Comparison of ENCODE assay signal across 9 mouse cellular contexts in genomic region chr2:167280986-167281310, GRCm38 (mm10). TPM values are rescaled to one million over a fixed set of nuclear protein-coding genes. Genes with fewer than 3 reads are reported as not detected.
A peak's percentile ranks its signal among the peaks of the same experiment; 100 is the strongest.
DNase-seq lines count a peak whose midpoint lies in the region; ATAC-seq and TF ChIP-seq lines count a peak whose summit lies in the region.
"Had no signal": no experiment of that assay in that cellular context is flagged by ENCODE, and none has a peak within 500 bp of the region (broad histone marks: within the 10 kb centered on the region; RNA-seq: fewer than 3 reads in every experiment).

No protein-coding gene starts in this region.

- WGBS in hindbrain, embryonic 15.5 days, result 82% methylated on average over 4 of the region's 4 CpGs
- 88% methylated on average over 4 of the region's 4 CpGs for WGBS in hindbrain, embryonic 14.5 days
- WGBS in midbrain, embryonic 11.5 days, result 83% methylated on average over 4 of the region's 4 CpGs
- 82% methylated on average over 4 of the region's 4 CpGs for whole genome bisulfite sequencing in midbrain, embryonic 10.5 days
- whole genome bisulfite sequencing in liver, embryonic 14.5 days (ENCODE audit: insufficient replicate concordance), result 49% methylated on average over 4 of the region's 4 CpGs
- 82% methylated on average over 4 of the region's 4 CpGs for WGBS in neural tube, embryonic 15.5 days

- H3K9me3 ChIP-seq in hindbrain, embryonic 15.5 days, result no peaks in the 10 kb centered on the region
- no peaks in the 10 kb centered on the region for H3K9me3 ChIP-seq in hindbrain, embryonic 14.5 days (ENCODE audit: control insufficient read depth, low read length)
- no peaks in the 10 kb centered on the region for H3K9me3 ChIP-seq in midbrain, embryonic 11.5 days (ENCODE audit: control insufficient read depth, low read length)
- H3K9me3 ChIP-seq in midbrain, embryonic 10.5 days (replicated peaks), result no peaks in the 10 kb centered on the region
- no peaks in the 10 kb centered on the region for H3K9me3 ChIP-seq in liver, embryonic 14.5 days (ENCODE audit: control insufficient read depth, low read length)
- H3K9me3 ChIP-seq in neural tube, embryonic 15.5 days (replicated peaks), result no peaks in the 10 kb centered on the region
- H3K9me3 ChIP-seq: forebrain, embryonic 13.5 days had no signal

- no peak overlapping the region for H3K9ac ChIP-seq in hindbrain, embryonic 15.5 days
- no peak overlapping the region for H3K9ac ChIP-seq in hindbrain, embryonic 14.5 days
- H3K9ac ChIP-seq in midbrain, embryonic 11.5 days (ENCODE audit: low read length), result no peak overlapping the region
- H3K9ac ChIP-seq in liver, embryonic 14.5 days (replicated peaks), result no peak overlapping the region
- H3K9ac ChIP-seq in neural tube, embryonic 15.5 days (replicated peaks), result no peak overlapping the region
- H3K9ac ChIP-seq: forebrain, embryonic 13.5 days had no signal

- no peak for TF ChIP-seq EP300 in liver, embryonic 14.5 days (IDR thresholded peaks at IDR 0.05; ENCODE audit: low read depth)

- no peak overlapping the region for H3K4me2 ChIP-seq in hindbrain, embryonic 15.5 days
- no peak overlapping the region for H3K4me2 ChIP-seq in hindbrain, embryonic 14.5 days (replicated peaks)
- H3K4me2 ChIP-seq in midbrain, embryonic 11.5 days, result no peak overlapping the region
- no peak overlapping the region for H3K4me2 ChIP-seq in liver, embryonic 14.5 days (ENCODE audit: low read depth)
- H3K4me2 ChIP-seq in neural tube, embryonic 15.5 days, result no peak overlapping the region
- H3K4me2 ChIP-seq: forebrain, embryonic 13.5 days had no signal

- TF ChIP-seq CTCF in liver, embryonic 14.5 days (IDR thresholded peaks at IDR 0.05; ENCODE audit: low read depth), result no peak

- ATAC-seq in hindbrain, embryonic 15.5 days (ENCODE audit: low FRiP score, low read depth), result peak; percentile 38; the same call in 1 of the 2 replicates
- no peak for ATAC-seq in hindbrain, embryonic 14.5 days (ENCODE audit: low FRiP score)
- ATAC-seq in midbrain, embryonic 11.5 days (ENCODE audit: low FRiP score), result peak; percentile 4; the same call in 1 of the 2 replicates
- ATAC-seq in liver, embryonic 14.5 days (ENCODE audit: insufficient read depth), result peak; percentile 39; the same call in 1 of the 2 replicates
- 0 out of 2 replicates have a peak, but pooled peaks have one; percentile 35 for ATAC-seq in neural tube, embryonic 15.5 days (ENCODE audit: low FRiP score)

- 0 out of 2 replicates have a peak, but pooled peaks cover 3% of the 10 kb centered on the region for H3K4me1 ChIP-seq in hindbrain, embryonic 15.5 days (replicated peaks)
- no peaks in the 10 kb centered on the region for H3K4me1 ChIP-seq in hindbrain, embryonic 14.5 days (replicated peaks; ENCODE audit: control insufficient read depth, insufficient read depth, low read length)
- H3K4me1 ChIP-seq in midbrain, embryonic 11.5 days (ENCODE audit: control insufficient read depth, insufficient read depth, low read length), result no peaks in the 10 kb centered on the region
- peaks cover 11% of the 10 kb centered on the region; the same call in 1 of the 2 replicates for H3K4me1 ChIP-seq in midbrain, embryonic 10.5 days
- H3K4me1 ChIP-seq in liver, embryonic 14.5 days (replicated peaks; ENCODE audit: control insufficient read depth in 2 of 2, insufficient read depth in 2 of 2, low read length in 1 of 2), result no peaks in the 10 kb centered on the region
- H3K4me1 ChIP-seq in neural tube, embryonic 15.5 days, result peaks cover 6% of the 10 kb centered on the region; the same call in 1 of the 2 replicates
- H3K4me1 ChIP-seq: forebrain, embryonic 13.5 days had no signal

- H3K27me3 ChIP-seq in hindbrain, embryonic 15.5 days, result no peaks in the 10 kb centered on the region
- H3K27me3 ChIP-seq in hindbrain, embryonic 14.5 days (ENCODE audit: control insufficient read depth, insufficient read depth, low read length), result no peaks in the 10 kb centered on the region
- no peaks in the 10 kb centered on the region for H3K27me3 ChIP-seq in midbrain, embryonic 11.5 days (ENCODE audit: control insufficient read depth, insufficient read depth, low read length)
- H3K27me3 ChIP-seq in midbrain, embryonic 10.5 days (ENCODE audit: low read depth, poor library complexity, severe bottlenecking), result no peaks in the 10 kb centered on the region
- H3K27me3 ChIP-seq in liver, embryonic 14.5 days (ENCODE audit: control insufficient read depth, insufficient read depth, low read length), result no peaks in the 10 kb centered on the region
- H3K27me3 ChIP-seq in neural tube, embryonic 15.5 days (replicated peaks), result peaks cover 7% of the 10 kb centered on the region
- H3K27me3 ChIP-seq: forebrain, embryonic 13.5 days had no signal

- no peak overlapping the region for H3K27ac ChIP-seq in hindbrain, embryonic 15.5 days (replicated peaks)
- no peak overlapping the region for H3K27ac ChIP-seq in hindbrain, embryonic 14.5 days
- H3K27ac ChIP-seq in midbrain, embryonic 11.5 days (ENCODE audit: low read depth, low read length), result no peak overlapping the region
- no peak overlapping the region; the same call in 1 of the 2 replicates for H3K27ac ChIP-seq in midbrain, embryonic 10.5 days (replicated peaks)
- H3K27ac ChIP-seq in liver, embryonic 14.5 days, result no peak overlapping the region
- no peak overlapping the region for H3K27ac ChIP-seq in neural tube, embryonic 15.5 days (replicated peaks)
- H3K27ac ChIP-seq: forebrain, embryonic 13.5 days had no signal

- no peak overlapping the region for H3K4me3 ChIP-seq in hindbrain, embryonic 15.5 days
- no peak overlapping the region for H3K4me3 ChIP-seq in hindbrain, embryonic 14.5 days (replicated peaks; ENCODE audit: low read length)
- no peak overlapping the region for H3K4me3 ChIP-seq in midbrain, embryonic 11.5 days (ENCODE audit: low read depth, low read length)
- H3K4me3 ChIP-seq in midbrain, embryonic 10.5 days, result no peak overlapping the region
- no peak overlapping the region for H3K4me3 ChIP-seq in liver, embryonic 14.5 days (ENCODE audit: insufficient read depth in 1 of 2, low read depth in 2 of 2, low read length in 2 of 2)
- no peak overlapping the region for H3K4me3 ChIP-seq in neural tube, embryonic 15.5 days (replicated peaks)
- H3K4me3 ChIP-seq: forebrain, embryonic 13.5 days had no signal

- no peak for DNase-seq in hindbrain, embryonic 14.5 days (ENCODE audit: low spot score)
- DNase-seq in midbrain, embryonic 11.5 days (ENCODE audit: low spot score, missing footprints), result no peak
- DNase-seq in midbrain, embryonic 10.5 days (ENCODE audit: low spot score), result no peak
- DNase-seq in liver, embryonic 14.5 days (ENCODE audit: low read depth in 3 of 3, low spot score in 3 of 3), result no peak
- no peak for DNase-seq in testis, postnatal 14 days (ENCODE audit: low spot score)
- DNase-seq in ovary, adult 18-20 months (ENCODE audit: low spot score), result no peak

- no peaks in the 10 kb centered on the region for H3K36me3 ChIP-seq in hindbrain, embryonic 15.5 days
- H3K36me3 ChIP-seq in hindbrain, embryonic 14.5 days (replicated peaks; ENCODE audit: control insufficient read depth, insufficient read depth), result no peaks in the 10 kb centered on the region
- no peaks in the 10 kb centered on the region for H3K36me3 ChIP-seq in midbrain, embryonic 11.5 days (ENCODE audit: control insufficient read depth, insufficient read depth, low read length)
- no peaks in the 10 kb centered on the region for H3K36me3 ChIP-seq in midbrain, embryonic 10.5 days
- no peaks in the 10 kb centered on the region for H3K36me3 ChIP-seq in liver, embryonic 14.5 days (replicated peaks; ENCODE audit: control insufficient read depth, insufficient read depth, low read depth)
- no peaks in the 10 kb centered on the region for H3K36me3 ChIP-seq in neural tube, embryonic 15.5 days

RNA-seq across cellular contexts. Expression of gene Ptgis, which starts 40.5 kb away (rescaled TPM):
- polyA plus RNA-seq in hindbrain, embryonic 15.5 days (2015; fragmentation: Nextera tagmentation; extraction: Ambion mirVana), result 3.6 and 3.8 TPM in 2 replicates
- polyA plus RNA-seq in hindbrain, embryonic 14.5 days (2014; fragmentation: Nextera tagmentation; extraction: Ambion mirVana), result 3.8 and 4.9 TPM in 2 replicates
- polyA plus RNA-seq in midbrain, embryonic 11.5 days (2014; fragmentation: Nextera tagmentation; extraction: Ambion mirVana), result 9.4 and 11.2 TPM in 2 replicates
- polyA plus RNA-seq in midbrain, embryonic 10.5 days (2016; fragmentation: Nextera tagmentation; extraction: Ambion mirVana), result 11.7 and 12.7 TPM in 2 replicates
- polyA plus RNA-seq in liver, embryonic 14.5 days (2012; rRNA removed), result 0.36 and 0.39 TPM in 2 replicates
- 0.33 and 0.46 TPM in 2 replicates for polyA plus RNA-seq in liver, embryonic 14.5 days (2014; fragmentation: Nextera tagmentation; extraction: Ambion mirVana)
- polyA plus RNA-seq in neural tube, embryonic 15.5 days (2015; fragmentation: Nextera tagmentation; extraction: Ambion mirVana), result 5.6 and 6.7 TPM in 2 replicates
